Mouse (Mus musculus) right cerebral cortex, postnatal 25 days (tissue): ENCODE results near the gene Scin.

Experiments used
- DNase-seq: peaks from one replicate; pipeline ENCODE4 v3.0.0; 2022

The Scin gene

DNA sequence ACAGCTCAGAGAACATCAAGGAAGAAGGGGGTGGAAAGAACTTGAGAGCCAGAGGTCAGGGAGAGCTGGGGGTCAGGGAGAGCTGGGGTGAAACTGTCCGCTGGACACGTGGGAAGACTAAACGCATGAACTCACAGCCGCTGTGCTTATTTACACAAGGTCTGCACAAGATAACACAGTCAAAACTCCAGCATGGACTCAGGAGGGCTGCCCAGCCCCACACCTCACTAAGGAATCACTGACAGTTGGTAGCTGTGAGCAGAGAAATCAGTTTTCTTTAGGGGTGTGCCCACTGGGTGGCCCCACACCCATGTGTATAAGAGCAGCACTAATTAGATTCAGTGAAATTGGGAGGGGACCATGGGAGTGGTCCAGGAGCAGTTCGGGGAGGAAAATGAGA lies 27.2 kb downstream of the Scin start:
- no peak for DNase-seq

- no peak for DNase-seq
Measured at GRCm38 (mm10) chr12:40104750-40105149, 29.3 kb downstream of the Scin start.

DNA sequence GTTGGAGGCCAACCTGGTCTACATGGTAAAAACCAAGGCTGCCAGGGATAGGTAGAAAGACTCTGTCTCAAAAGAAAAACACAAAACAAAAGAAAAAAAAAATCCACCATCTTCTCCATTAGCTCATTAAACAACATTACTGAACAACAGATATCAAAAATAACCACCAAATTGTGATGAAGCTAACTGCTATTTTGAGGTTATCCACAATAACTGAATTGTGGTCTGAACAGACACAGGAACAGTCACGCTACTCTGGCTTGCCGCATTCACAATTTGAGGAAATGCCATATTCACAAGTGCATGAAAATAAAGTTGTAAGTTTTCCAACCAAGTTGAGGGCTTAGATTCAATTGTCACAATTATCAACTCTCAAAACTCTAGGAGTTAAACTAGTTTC lies 31.7 kb downstream of the Scin start:
- no peak for DNase-seq

DNA sequence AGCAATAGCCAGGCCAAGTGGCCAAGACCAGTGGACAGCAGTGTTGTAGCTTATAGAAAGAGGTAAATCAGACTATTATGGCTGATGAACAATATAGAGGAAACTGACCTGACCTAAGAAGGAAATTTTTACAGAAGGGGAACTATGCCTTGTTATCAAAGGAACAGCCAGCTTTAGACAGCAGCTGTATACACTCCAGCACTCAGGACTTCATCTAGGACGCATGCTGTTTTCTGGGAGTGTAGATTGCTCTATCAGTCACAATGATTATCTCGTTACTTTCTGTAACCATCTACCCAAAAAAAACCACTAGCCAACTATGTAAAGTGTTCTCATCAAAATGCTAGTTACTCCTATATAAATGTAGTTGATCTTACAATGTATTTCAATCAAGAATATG lies 34.6 kb downstream of the Scin start:
- no peak for DNase-seq

DNA sequence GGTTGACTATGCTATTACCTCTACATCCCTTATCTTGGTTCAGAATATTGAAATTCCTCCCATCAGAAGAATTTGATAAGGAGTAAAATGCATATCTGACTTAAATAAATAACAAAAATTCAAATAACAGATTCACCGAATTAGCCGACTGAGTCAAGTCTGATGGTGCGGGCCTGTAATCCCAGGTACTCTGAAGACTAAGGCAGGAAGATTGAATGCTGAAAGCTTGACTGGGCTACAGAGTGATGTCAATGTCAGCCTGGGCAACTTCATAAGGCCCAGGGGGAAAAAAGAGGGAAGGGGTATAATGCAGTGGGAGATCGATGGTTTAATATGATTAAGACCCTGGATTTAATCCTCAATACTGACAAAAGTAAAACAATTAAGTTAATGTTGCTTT lies 36.6 kb downstream of the Scin start:
- DNase-seq, result no peak

GRCm38 (mm10) chr12:40097023-40097422 lies 37.0 kb downstream of the Scin start:
- DNase-seq, result no peak

DNA sequence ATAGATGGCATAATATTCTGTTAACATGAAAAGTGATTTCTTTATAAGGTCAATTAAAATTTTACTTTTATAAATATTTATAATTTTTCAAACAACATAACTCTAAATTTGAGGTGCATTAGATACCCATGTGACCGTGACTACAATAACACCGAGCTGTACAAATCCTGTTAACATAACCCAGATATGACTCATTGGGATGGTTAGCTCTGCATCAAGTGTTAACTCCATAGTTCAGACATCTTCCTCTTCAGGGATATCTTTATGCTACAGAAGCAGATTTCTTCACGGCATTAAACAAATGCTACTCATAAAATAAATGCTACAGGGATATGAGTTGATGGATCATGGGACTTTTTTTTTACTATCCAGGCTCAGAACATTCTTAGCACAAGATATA lies 37.6 kb downstream of the Scin start:
- no peak for DNase-seq

DNA sequence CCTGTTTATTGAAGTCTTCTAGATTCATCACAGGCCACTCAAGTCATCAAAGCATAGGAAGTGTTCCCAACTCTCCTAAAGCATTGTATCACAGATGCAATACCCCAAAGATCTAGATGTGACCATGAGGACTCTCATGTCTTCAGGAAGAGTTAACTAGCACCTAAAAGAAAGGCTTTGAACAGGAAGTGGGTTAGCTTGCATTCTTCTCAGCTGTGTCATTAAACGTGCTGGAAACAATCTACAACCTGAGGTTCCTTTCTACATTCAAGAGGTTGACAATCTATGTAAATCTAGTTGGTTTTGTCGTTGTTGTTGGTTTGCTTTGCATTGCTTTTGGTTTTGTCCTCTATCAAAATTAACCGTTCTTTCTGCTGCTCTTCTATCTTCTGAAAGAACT lies 44.0 kb downstream of the Scin start:
- no peak for DNase-seq

DNA sequence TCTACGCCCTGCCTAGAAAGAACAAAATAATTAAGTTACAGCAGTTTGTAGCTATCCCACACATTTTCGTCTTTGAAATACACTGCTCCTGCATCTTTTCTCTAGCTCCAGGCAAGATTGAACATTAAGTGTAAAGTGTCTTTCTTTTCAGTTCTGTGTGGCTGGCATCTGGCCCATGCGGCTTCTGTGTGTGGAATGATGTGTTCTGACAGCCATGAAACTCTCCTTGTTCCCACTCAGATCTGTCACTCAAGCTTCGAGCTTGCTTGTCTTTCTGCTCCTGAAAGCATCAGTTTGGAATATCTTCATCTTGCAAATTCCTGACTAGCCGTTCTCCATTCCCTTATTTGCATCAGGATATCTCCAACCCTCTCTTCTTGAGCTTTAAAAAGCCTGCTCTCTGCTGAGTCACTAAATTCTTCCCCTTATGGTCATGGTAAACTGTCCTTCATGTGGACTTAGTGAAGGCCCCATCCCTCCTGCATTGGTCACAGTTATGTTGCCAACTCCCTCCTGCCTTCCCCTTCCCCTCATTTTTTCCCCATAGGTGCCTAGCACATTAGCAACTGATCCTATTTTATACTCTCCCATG lies 48.2 kb downstream of the Scin start:
- no peak for DNase-seq

GRCm38 (mm10) chr12:40082453-40083238 lies 51.4 kb downstream of the Scin start:
- no peak for DNase-seq

DNA sequence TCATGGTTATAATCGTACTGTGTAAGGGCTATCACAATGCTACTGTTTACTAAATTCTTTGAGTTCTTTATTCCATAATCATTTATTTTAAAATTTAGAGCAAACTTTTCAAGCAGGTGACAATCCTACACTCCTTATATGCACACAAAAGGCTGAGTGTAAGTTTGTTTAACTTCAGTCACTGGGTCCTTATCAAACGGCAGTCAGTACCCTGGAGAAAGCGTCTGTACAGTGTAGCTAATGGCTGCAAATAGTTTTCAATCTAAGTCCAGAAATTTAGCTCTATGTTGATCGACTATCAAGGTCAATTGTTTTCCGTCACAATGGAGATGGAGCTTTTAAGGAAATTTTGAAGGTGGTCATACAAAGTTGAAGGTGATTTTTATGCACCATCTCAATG lies 52.0 kb downstream of the Scin start:
- DNase-seq, result no peak

DNA sequence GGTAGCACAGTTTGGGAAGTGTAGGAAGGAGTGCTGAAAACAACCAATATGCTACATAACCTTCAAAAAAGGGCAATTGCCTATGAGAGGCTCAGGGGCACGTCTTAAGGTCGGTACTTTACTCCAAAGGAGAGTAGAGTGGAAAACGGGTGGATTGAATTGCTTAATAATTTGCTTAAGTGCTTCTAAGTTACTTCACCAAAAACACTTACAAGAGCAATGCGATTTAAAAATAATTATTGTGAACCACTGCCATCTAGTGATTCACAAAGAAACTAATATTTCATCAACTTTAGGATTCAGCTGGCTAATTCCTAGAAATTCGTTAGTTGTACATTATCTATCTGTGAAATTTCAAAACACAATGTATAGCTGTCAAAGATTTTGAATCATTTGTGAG lies 60.4 kb downstream of the Scin start:
- DNase-seq, result no peak

- DNase-seq, result no peak
Measured at GRCm38 (mm10) chr12:40047024-40047423, 87.0 kb downstream of the Scin start.

GRCm38 (mm10) chr12:40043816-40044585 lies 90.0 kb downstream of the Scin start:
- DNase-seq, result no peak

DNA sequence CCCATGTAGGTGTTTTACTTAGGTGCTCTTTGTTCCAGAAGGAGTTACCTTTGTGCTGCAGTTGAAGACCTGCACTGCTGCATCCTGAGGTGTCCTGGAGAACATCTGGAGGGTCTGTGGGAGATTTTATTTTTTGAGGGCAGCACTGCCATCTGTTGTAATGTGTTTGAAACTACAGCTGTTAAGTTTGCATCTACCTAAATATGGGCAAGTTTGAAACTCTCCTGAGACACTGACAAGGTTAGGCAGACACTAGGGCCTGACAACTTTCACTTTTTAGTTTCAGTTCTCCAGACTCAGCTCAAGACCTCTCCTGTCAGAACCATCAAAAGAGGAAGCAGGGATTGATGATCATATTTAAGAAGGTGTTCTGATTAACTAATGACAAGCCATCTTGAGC lies 94.0 kb downstream of the Scin start:
- no peak for DNase-seq

DNA sequence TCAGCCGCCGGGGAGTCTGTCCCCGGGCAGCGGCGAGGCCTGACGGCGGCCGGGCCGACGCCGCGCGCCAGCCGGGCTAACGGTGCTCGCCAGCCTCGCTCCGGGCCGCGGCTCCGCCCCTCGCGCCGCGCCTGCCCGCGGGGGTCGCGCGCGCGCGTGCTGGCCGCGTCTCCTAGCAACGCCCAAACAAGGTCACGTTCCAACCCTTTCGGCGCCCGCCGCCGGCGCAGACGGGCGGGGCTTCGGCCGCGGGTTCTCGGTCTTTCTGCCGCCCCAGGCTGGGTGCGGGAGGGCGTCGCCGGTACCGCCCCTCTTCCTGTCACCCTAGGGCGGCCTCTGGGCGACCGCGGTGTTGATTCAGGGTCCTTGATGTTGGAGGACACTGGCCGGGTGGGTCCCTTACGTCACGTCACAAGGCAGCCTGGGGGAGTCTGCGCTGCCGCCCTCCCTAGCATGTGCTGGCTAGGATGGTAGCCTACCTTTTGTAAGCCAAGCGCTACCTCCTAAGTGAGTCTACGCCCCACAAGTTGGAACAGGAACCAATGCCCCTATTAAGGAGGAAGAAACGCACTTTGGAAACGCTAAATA lies 96.1 kb downstream of the Scin start, which contains the start of gene Arl4a:
TSS of gene Arl4a (minus strand) at position 150 of the 588 bp plus-strand sequence.
- peak; percentile 90 for DNase-seq

DNA sequence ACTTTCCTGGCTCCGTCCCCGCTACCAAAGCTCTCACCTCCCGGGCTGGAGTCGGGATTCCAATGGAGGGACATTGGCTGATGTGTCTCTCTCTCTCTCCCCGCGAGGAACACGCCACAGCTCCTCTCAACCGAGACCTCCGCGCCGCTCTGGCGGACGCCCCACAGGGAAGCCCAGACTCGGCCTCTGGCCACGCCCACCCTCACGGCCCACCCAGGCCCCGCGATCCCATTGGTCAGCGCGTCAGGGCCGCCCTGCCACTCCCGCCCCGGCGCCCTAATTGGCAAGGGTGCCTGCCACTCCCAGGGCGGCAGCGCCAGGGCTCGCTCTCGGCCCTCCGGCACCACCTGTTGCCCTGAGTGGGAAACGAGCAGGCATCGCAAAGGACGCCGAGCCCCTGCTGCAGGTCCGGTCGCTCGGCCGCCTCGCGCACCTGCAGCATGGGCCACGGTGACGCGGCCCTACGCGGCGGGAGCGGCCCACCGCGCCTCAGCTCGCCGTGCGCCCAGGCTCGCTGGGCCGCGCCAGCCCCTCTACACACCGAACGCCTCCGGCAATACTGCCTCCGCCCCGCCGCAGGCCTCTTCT lies 96.7 kb downstream of the Scin start:
- peak; percentile 99 for DNase-seq

GRCm38 (mm10) chr12:40036666-40037065 lies 97.4 kb downstream of the Scin start:
- DNase-seq, result no peak

DNA sequence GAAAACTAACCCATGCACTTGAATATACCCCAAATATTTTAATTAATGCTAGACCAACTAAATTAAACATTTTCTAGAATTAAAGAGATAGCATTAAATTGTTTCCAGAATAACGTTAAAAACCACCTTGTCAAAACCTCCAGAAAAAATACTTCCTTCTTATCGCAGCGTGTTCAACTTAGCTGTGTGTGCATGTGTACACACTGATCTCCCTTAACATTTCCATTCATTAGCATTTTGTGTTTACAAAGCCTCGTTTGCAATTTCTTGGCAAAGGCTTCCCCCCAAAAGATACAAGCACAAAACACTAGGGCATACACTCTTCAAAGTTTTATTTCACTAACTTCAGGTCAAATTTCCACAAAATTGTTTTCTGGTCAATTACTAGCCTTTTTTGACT lies 98.5 kb downstream of the Scin start:
- DNase-seq, result no peak

DNA sequence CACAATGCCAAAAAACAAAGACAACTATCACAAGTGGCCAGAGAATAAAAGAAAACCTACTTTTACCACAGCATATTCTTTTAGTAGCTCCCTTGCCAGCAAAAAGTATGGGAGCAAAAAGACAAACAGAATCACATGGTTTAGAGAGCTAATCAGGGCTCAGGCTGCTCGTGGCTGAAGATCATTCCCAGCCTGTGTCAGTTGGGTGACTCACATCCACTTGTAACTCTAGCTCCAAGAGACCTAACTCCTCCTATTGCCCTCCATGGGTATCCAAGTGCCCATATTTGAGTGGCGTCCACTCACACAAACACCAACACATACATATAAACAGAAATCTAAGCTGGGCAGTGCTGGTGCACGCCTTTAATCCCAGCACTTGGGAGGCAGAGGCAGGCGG lies 104.8 kb downstream of the Scin start:
- no peak for DNase-seq

GRCm38 (mm10) chr12:40027846-40028245 lies 106.2 kb downstream of the Scin start:
- no peak for DNase-seq

DNA sequence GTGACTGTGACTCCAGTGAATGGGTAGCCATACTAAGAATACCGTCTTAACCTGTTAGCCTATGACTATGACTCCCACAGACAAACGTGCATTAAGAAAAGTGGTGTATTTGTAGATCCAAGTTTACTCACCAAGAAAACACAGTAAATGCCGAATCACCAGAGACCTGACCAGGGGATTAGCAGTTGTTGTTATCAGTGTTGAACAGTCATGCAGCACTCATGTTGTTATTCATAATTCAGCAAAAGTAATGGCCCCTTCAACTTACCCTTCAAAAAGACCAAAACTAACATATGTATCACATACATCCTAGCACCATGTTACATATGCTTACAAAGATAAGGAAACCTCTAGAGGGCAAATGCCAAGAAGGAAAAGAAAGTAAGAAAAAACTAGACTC lies 106.6 kb downstream of the Scin start:
- no peak for DNase-seq

- no peak for DNase-seq
Measured at GRCm38 (mm10) chr12:40023918-40024317, 110.1 kb downstream of the Scin start.
